ENCODE assay signal across 11 mouse cellular contexts in genomic region chr4:130668541-130668940, GRCm38 (mm10). TPM values are rescaled to one million over a fixed set of nuclear protein-coding genes. Genes with fewer than 3 reads are reported as not detected.
DNase-seq lines count a peak whose midpoint lies in the region; ATAC-seq and TF ChIP-seq lines count a peak whose summit lies in the region.
"Had no signal": no experiment of that assay in that cellular context is flagged by ENCODE, and none has a peak within 500 bp of the region (broad histone marks: within the 10 kb centered on the region; RNA-seq: fewer than 3 reads in every experiment).

No protein-coding gene starts in this region.

- TF ChIP-seq RAD21 in MEL (IDR thresholded peaks at IDR 0.05; ENCODE audit: low read depth, low read length), result no peak

- no peak for ATAC-seq in hindbrain, embryonic 14.5 days (ENCODE audit: low FRiP score)
- ATAC-seq in hindbrain, embryonic 11.5 days (ENCODE audit: low FRiP score), result no peak
- ATAC-seq in liver, postnatal 0 days, result no peak

- peak overlapping the region; percentile 23; the same call in 1 of the 2 replicates for H3K4me2 ChIP-seq in hindbrain, embryonic 14.5 days (replicated peaks)
- no peak overlapping the region for H3K4me2 ChIP-seq in hindbrain, embryonic 11.5 days (replicated peaks; ENCODE audit: low read depth, low read length)
- peak overlapping the region; percentile 52 for H3K4me2 ChIP-seq in liver, postnatal 0 days (ENCODE audit: low read depth, low read length)

- H3K27ac ChIP-seq in hindbrain, embryonic 14.5 days, result no peak overlapping the region
- H3K27ac ChIP-seq in hindbrain, embryonic 11.5 days (ENCODE audit: low read depth, low read length), result no peak overlapping the region
- no peak overlapping the region for H3K27ac ChIP-seq in MEL (ENCODE audit: control insufficient read depth, low read depth, low read length)
- H3K27ac ChIP-seq in liver, postnatal 0 days (ENCODE audit: low read depth), result 0 out of 2 replicates have a peak overlapping the region, but pooled peaks have one; percentile 36

- no peak overlapping the region for H3K9ac ChIP-seq in hindbrain, embryonic 14.5 days
- no peak overlapping the region for H3K9ac ChIP-seq in hindbrain, embryonic 11.5 days (ENCODE audit: low read depth, low read length)
- H3K9ac ChIP-seq in MEL (ENCODE audit: control insufficient read depth, low read depth, low read length, poor library complexity, severe bottlenecking), result no peak overlapping the region
- no peak overlapping the region for H3K9ac ChIP-seq in liver, postnatal 0 days (replicated peaks)

- H3K79me2 ChIP-seq in MEL (ENCODE audit: control insufficient read depth, insufficient read depth, low read length, poor library complexity), result peaks cover 86% of the 10 kb centered on the region

- no peaks in the 10 kb centered on the region for H3K9me3 ChIP-seq in hindbrain, embryonic 14.5 days (ENCODE audit: control insufficient read depth, low read length)
- no peaks in the 10 kb centered on the region for H3K9me3 ChIP-seq in hindbrain, embryonic 11.5 days (ENCODE audit: control insufficient read depth, low read length)
- H3K9me3 ChIP-seq in E14TG2a.4 (ENCODE audit: low read length), result no peaks in the 10 kb centered on the region
- H3K9me3 ChIP-seq in MEL (replicated peaks; ENCODE audit: insufficient read depth, low read length), result no peaks in the 10 kb centered on the region
- H3K9me3 ChIP-seq in liver, postnatal 0 days (ENCODE audit: low read length), result no peaks in the 10 kb centered on the region

- peaks cover 43% of the 10 kb centered on the region for H3K36me3 ChIP-seq in hindbrain, embryonic 14.5 days (replicated peaks; ENCODE audit: control insufficient read depth, insufficient read depth)
- H3K36me3 ChIP-seq in hindbrain, embryonic 11.5 days (ENCODE audit: control insufficient read depth, insufficient read depth, low read length), result peaks cover 9% of the 10 kb centered on the region
- H3K36me3 ChIP-seq in E14TG2a.4 (ENCODE audit: insufficient read depth, low read length), result peaks cover 93% of the 10 kb centered on the region
- H3K36me3 ChIP-seq in MEL (ENCODE audit: control insufficient read depth in 1 of 2, insufficient read depth in 2 of 2, low read length in 2 of 2), result peaks cover 29 to 59% of the 10 kb centered on the region in 2 experiments
- H3K36me3 ChIP-seq in liver, postnatal 0 days (replicated peaks; ENCODE audit: insufficient read depth, low read length), result peaks cover 41% of the 10 kb centered on the region

- TF ChIP-seq EP300 in MEL (IDR thresholded peaks at IDR 0.05; ENCODE audit: low read depth in 1 of 2, low read length in 2 of 2), result no peak
- no peak for TF ChIP-seq EP300 in liver, postnatal 0 days (IDR thresholded peaks at IDR 0.05; ENCODE audit: low read depth)

- H3K4me3 ChIP-seq in hindbrain, embryonic 14.5 days (replicated peaks; ENCODE audit: low read length), result no peak overlapping the region
- no peak overlapping the region for H3K4me3 ChIP-seq in hindbrain, embryonic 11.5 days (ENCODE audit: low read depth, low read length)
- H3K4me3 ChIP-seq in E14TG2a.4 (replicated peaks; ENCODE audit: low read length), result peak overlapping the region; percentile 96
- H3K4me3 ChIP-seq in MEL (ENCODE audit: control insufficient read depth in 1 of 2, insufficient read depth in 1 of 2, low read depth in 2 of 2, low read length in 2 of 2), result no peak overlapping the region
- no peak overlapping the region for H3K4me3 ChIP-seq in liver, postnatal 0 days (ENCODE audit: low read depth, low read length)

- H3K4me1 ChIP-seq in hindbrain, embryonic 14.5 days (replicated peaks; ENCODE audit: control insufficient read depth, insufficient read depth, low read length), result peaks cover 48% of the 10 kb centered on the region
- H3K4me1 ChIP-seq in hindbrain, embryonic 11.5 days (replicated peaks; ENCODE audit: control insufficient read depth, insufficient read depth, low read length), result 0 out of 2 replicates have a peak, but pooled peaks cover 2% of the 10 kb centered on the region
- peaks cover 92% of the 10 kb centered on the region for H3K4me1 ChIP-seq in E14TG2a.4 (replicated peaks; ENCODE audit: low read depth, low read length)
- H3K4me1 ChIP-seq in MEL (ENCODE audit: control insufficient read depth in 1 of 2, insufficient read depth in 2 of 2, low read length in 2 of 2), result peaks cover 13 to 16% of the 10 kb centered on the region in 2 experiments
- H3K4me1 ChIP-seq in liver, postnatal 0 days (ENCODE audit: insufficient read depth), result peaks cover 35% of the 10 kb centered on the region

- no peak for DNase-seq in hindbrain, embryonic 14.5 days (ENCODE audit: low spot score)
- DNase-seq in hindbrain, embryonic 11.5 days (ENCODE audit: low spot score), result no peak
- peak; percentile 35 for DNase-seq in MEL (ENCODE audit: low read depth, low spot score)
- DNase-seq in liver, postnatal 0 days, result no peak
- no peak for DNase-seq in urinary bladder, adult 2 months (ENCODE audit: low spot score)
- no peak for DNase-seq in ovary, postnatal 14 days (ENCODE audit: low spot score)
- DNase-seq: adrenal gland, postnatal 10 days; cerebellum, adult 11-12 months; lung, postnatal 10 days; thymus, postnatal 14 days had no signal

- TF ChIP-seq POLR2A in MEL (IDR thresholded peaks at IDR 0.05; ENCODE audit: control insufficient read depth in 1 of 2, insufficient read depth in 1 of 2, low read depth in 1 of 2, low read length in 2 of 2, poor library complexity in 1 of 2), result no peak

- 64% methylated on average over 2 of the region's 2 CpGs for WGBS in hindbrain, embryonic 14.5 days
- 73% methylated on average over 2 of the region's 2 CpGs for WGBS in hindbrain, embryonic 11.5 days
- 24% methylated on average over 2 of the region's 2 CpGs for WGBS in liver, postnatal 0 days (ENCODE audit: insufficient replicate concordance)

- no peaks in the 10 kb centered on the region for H3K27me3 ChIP-seq in hindbrain, embryonic 14.5 days (ENCODE audit: control insufficient read depth, insufficient read depth, low read length)
- no peaks in the 10 kb centered on the region for H3K27me3 ChIP-seq in hindbrain, embryonic 11.5 days (ENCODE audit: control insufficient read depth, insufficient read depth, low read length)
- H3K27me3 ChIP-seq in E14TG2a.4 (ENCODE audit: insufficient read depth, low read length) (no peaks in the 10 kb centered on the region), MEL (ENCODE audit: control insufficient read depth in 1 of 2, insufficient read depth in 2 of 2, low read length in 2 of 2) (no peaks in the 10 kb centered on the region)
- H3K27me3 ChIP-seq in liver, postnatal 0 days (ENCODE audit: insufficient read depth, low read length), result no peaks in the 10 kb centered on the region

- TF ChIP-seq CTCF in E14TG2a.4 (conservative IDR thresholded peaks at IDR 0.05; ENCODE audit: low read length), result no peak
- no peak for TF ChIP-seq CTCF in MEL (IDR thresholded peaks at IDR 0.05 in 2 of 3, conservative IDR thresholded peaks at IDR 0.05 in 1 of 3; ENCODE audit: control insufficient read depth in 1 of 3, insufficient read depth in 1 of 3, low read depth in 2 of 3, low read length in 3 of 3, poor library complexity in 1 of 3, severe bottlenecking in 1 of 3)
- TF ChIP-seq CTCF in liver, postnatal 0 days (IDR thresholded peaks at IDR 0.05; ENCODE audit: low read depth), result no peak

TF ChIP-seq in MEL, 35 proteins besides CTCF, POLR2A, EP300 and RAD21:
- TF ChIP-seq RCOR1 (IDR thresholded peaks at IDR 0.05; ENCODE audit: low read depth, low read length) (no peak), MAFK (IDR thresholded peaks at IDR 0.05; ENCODE audit: borderline replicate concordance, low read depth, low read length) (no peak)
TF ChIP-seq in MEL: peak in this region for 0.

RNA-seq across cellular contexts. Expression of gene Pum1, which starts 5.4 kb away (rescaled TPM):
- polyA plus RNA-seq in hindbrain, embryonic 14.5 days (2014; fragmentation: Nextera tagmentation; extraction: Ambion mirVana), result 88.9 and 91.1 TPM in 2 replicates
- 106 and 117 TPM in 2 replicates for polyA plus RNA-seq in hindbrain, embryonic 11.5 days (2014; fragmentation: Nextera tagmentation; extraction: Ambion mirVana)
- 31.9 and 35.8 TPM in 2 replicates for total RNA-seq in MEL (2012; rRNA removed)
- 10 to 100 TPM; 36.1 to 46.2 TPM for polyA plus RNA-seq in MEL (2012; ENCODE audit: insufficient read depth in 1 of 2, insufficient read length in 2 of 2, low read depth in 1 of 2, low replicate concordance in 2 of 2, missing spikeins in 1 of 2)
- 14.8 and 16.7 TPM in 2 replicates for polyA plus RNA-seq in liver, postnatal 0 days (2015; fragmentation: Nextera tagmentation; extraction: Ambion mirVana)
- 36.8 and 39.9 TPM in 2 replicates for polyA plus RNA-seq in urinary bladder, adult 2 months (2012; rRNA removed)
